Mouse (Mus musculus) heart, embryonic 15.5 days (tissue): ENCODE results near the gene Tmem178b. TPM values are rescaled to one million over a fixed set of nuclear protein-coding genes. Genes with fewer than 3 reads are reported as not detected.

Source experiments
- ATAC-seq: fragments of 200-750 bp; cut with Nextera tagmentation; replicated peaks from 2 replicates; pipeline ENCODE4 v1.8.0; 2017; ENCODE audit warnings: low read depth, moderate TSS enrichment; ENCODE audit not compliant: insufficient number of reproducible peaks, insufficient read depth, low FRiP score
- H3K27ac ChIP-seq: fragments of 300-500 bp; sonication (generic); 2 replicates; pipeline ENCODE4 v1.5.1; 2015; ENCODE audit warnings: mild to moderate bottlenecking, inconsistent platforms
- H3K27me3 ChIP-seq: fragments of 300-500 bp; sonication (generic); 2 replicates; pipeline ENCODE4 v1.6.1; 2015; ENCODE audit warnings: inconsistent platforms
- H3K36me3 ChIP-seq: fragments of 300-500 bp; sonication (generic); 2 replicates; pipeline ENCODE4 v1.6.1; 2015; ENCODE audit warnings: mild to moderate bottlenecking, inconsistent platforms
- H3K4me1 ChIP-seq: fragments of 300-500 bp; sonication (generic); replicated peaks from 2 replicates; pipeline ENCODE4 v1.6.1; 2015; ENCODE audit warnings: inconsistent platforms
- H3K4me2 ChIP-seq: fragments of 300-500 bp; sonication (generic); 2 replicates; pipeline ENCODE4 v1.6.1; 2015; ENCODE audit warnings: inconsistent platforms, mild to moderate bottlenecking, moderate library complexity
- H3K4me3 ChIP-seq: fragments of 300-500 bp; sonication (generic); 2 replicates; pipeline ENCODE4 v1.5.1; 2015; ENCODE audit warnings: mild to moderate bottlenecking, inconsistent platforms
- H3K9ac ChIP-seq: fragments of 300-500 bp; sonication (generic); 2 replicates; pipeline ENCODE4 v1.6.1; 2015; ENCODE audit warnings: mild to moderate bottlenecking, inconsistent platforms
- H3K9me3 ChIP-seq: fragments of 300-500 bp; sonication (generic); replicated peaks from 2 replicates; pipeline ENCODE4 v1.6.1; 2016; ENCODE audit warnings: inconsistent platforms
- WGBS: fragments of 180-500 bp; shearing (Covaris S2); methylation state at CpG from one replicate; pipeline ENCODE4 v1.1.7; 2015; ENCODE audit warnings: mixed read lengths; 5-methylcytosine and 5-hydroxymethylcytosine counted together
- polyA plus RNA-seq: library from polyadenylated mRNA; unstranded; fragments of >200 nt; fragmentation: Nextera tagmentation; extraction: Ambion mirVana; gene quantifications from 2 replicates; pipeline ENCODE4 v1.2.1, GENCODE M21; 2015

Tmem178b gene
- polyA plus RNA-seq, 1 experiment from 2014 or later, result 0.01 TPM

GRCm38 (mm10) chr6:40063899-40064298 is 190.8 kb downstream of the Tmem178b start:
- H3K9ac ChIP-seq, result no peak overlapping the region
- H3K4me2 ChIP-seq, result no peak overlapping the region

GRCm38 (mm10) chr6:40064342-40064741 is 191.3 kb downstream of the Tmem178b start:
- 44% methylated on average over 2 of the region's 2 CpGs for WGBS
- no peaks in the 10 kb centered on the region for H3K27me3 ChIP-seq
- H3K4me1 ChIP-seq, result no peaks in the 10 kb centered on the region
- no peak overlapping the region for H3K4me2 ChIP-seq
- H3K4me3 ChIP-seq, result no peak overlapping the region
- no peak overlapping the region for H3K27ac ChIP-seq
- no peaks in the 10 kb centered on the region for H3K36me3 ChIP-seq
- H3K9me3 ChIP-seq, result no peaks in the 10 kb centered on the region
- ATAC-seq, result no peak
- H3K9ac ChIP-seq, result no peak overlapping the region

More at GRCm38 (mm10) chr6:40063899-40064298, 190.8 kb downstream of the Tmem178b start:
- 65% methylated on average over 1 of the region's 1 CpGs for WGBS
- no peaks in the 10 kb centered on the region for H3K4me1 ChIP-seq
- no peak overlapping the region for H3K27ac ChIP-seq
- no peaks in the 10 kb centered on the region for H3K9me3 ChIP-seq
- H3K4me3 ChIP-seq, result no peak overlapping the region
- no peaks in the 10 kb centered on the region for H3K36me3 ChIP-seq
- no peaks in the 10 kb centered on the region for H3K27me3 ChIP-seq
- no peak for ATAC-seq

- H3K36me3 ChIP-seq, result no peaks in the 10 kb centered on the region
- no peak for ATAC-seq
- no peak overlapping the region for H3K4me3 ChIP-seq
- 68% methylated on average over 6 of the region's 6 CpGs for WGBS
- H3K4me2 ChIP-seq, result no peak overlapping the region
- H3K9me3 ChIP-seq, result no peaks in the 10 kb centered on the region
- H3K9ac ChIP-seq, result no peak overlapping the region
- no peak overlapping the region for H3K27ac ChIP-seq
- no peaks in the 10 kb centered on the region for H3K4me1 ChIP-seq
- H3K27me3 ChIP-seq, result no peaks in the 10 kb centered on the region
Observed at GRCm38 (mm10) chr6:40068467-40068866, 195.4 kb downstream of the Tmem178b start.

- no peaks in the 10 kb centered on the region for H3K4me1 ChIP-seq
- H3K4me3 ChIP-seq, result no peak overlapping the region
- no peaks in the 10 kb centered on the region for H3K27me3 ChIP-seq
- WGBS, result 51% methylated on average over 3 of the region's 3 CpGs
- no peaks in the 10 kb centered on the region for H3K9me3 ChIP-seq
- no peak for ATAC-seq
- no peak overlapping the region for H3K27ac ChIP-seq
- H3K36me3 ChIP-seq, result no peaks in the 10 kb centered on the region
- no peak overlapping the region for H3K4me2 ChIP-seq
- no peak overlapping the region for H3K9ac ChIP-seq
Observed at GRCm38 (mm10) chr6:40071007-40071406, 197.9 kb downstream of the Tmem178b start.

DNA sequence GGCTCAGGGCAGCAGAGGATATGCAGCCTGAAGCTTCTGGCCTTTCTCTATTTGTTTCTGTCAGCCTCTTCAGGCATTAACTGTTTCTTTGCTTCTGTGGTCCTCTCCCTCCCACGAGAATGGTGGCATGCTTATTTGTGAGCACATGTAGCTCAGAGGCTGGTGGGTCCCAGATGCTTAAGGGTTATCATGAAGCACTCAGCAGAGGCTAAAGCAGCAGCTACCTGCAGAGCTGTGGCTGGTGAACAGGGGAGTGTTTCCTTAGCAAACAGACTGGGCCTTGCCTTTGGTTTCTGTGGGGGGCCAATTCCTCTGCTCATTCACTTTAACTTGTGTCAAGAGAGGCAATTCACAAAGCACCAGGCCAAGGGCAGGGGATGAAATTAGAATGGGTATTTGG is 203.0 kb downstream of the Tmem178b start:
- Histone ChIP-seq H3K27me3 (no peaks in the 10 kb centered on the region), H3K4me2 (no peak overlapping the region), H3K36me3 (no peaks in the 10 kb centered on the region), H3K27ac (no peak overlapping the region), H3K4me3 (no peak overlapping the region), H3K9me3 (no peaks in the 10 kb centered on the region), H3K9ac (no peak overlapping the region), H3K4me1 (no peaks in the 10 kb centered on the region)
- no peak for ATAC-seq
- WGBS, result 8% methylated on average over 1 of the region's 1 CpGs

DNA sequence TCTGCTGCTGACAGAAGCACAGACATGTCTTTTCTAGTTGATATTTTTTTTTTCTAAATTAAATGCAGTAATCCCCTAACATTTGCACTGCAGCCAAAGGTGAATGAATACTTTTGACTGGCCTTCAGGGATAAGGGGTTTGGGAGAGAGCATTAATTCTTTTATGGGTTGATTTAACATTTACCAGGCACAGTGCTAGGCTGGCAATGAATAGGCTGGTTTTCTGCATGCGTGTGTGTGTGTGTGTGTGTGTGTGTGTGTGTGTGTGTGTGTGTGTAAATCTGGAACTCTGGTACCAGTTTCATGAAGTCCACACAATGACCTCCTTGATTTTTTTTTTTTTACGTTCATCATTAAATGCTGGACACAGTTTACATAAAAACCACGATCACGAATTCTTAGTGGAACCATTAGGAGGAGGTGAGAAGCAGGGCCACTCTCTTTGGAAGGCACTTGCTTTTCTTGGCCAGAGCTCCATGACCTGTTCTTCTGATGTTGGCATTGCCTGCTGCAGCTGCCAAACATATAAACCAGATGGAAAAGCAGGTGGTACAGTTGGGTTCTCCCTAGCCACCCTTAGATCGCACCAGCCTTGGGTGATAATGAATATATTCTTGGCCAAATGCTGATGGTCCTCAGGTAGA is 203.7 kb downstream of the Tmem178b start:
- H3K4me1 ChIP-seq, result no peaks in the 10 kb centered on the region
- WGBS, result 79% methylated on average over 5 of the region's 5 CpGs
- no peak overlapping the region for H3K9ac ChIP-seq
- H3K9me3 ChIP-seq, result no peaks in the 10 kb centered on the region
- no peak for ATAC-seq
- H3K4me2 ChIP-seq, result no peak overlapping the region
- no peaks in the 10 kb centered on the region for H3K36me3 ChIP-seq
- no peak overlapping the region for H3K27ac ChIP-seq
- no peak overlapping the region for H3K4me3 ChIP-seq
- H3K27me3 ChIP-seq, result no peaks in the 10 kb centered on the region

DNA sequence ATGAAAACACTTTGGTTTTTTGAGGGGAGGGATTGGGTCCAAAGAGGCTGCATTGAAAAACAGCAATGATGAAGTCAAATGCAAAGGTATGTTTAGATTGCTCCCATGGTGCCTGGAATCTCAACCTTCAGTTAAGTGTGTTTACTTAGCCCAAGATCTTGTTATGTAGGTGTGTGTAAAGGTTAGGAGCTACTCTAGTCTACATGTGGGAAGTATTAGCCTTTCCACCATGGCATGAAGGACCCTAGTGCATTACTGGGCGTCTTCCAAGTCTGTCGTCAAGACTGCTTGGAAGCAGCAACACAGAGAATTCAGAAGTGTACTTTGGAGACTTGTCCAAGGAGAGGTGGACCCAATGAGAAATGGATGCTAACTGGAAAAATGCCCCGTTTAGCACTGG is 205.3 kb downstream of the Tmem178b start:
- H3K4me1 ChIP-seq, result no peaks in the 10 kb centered on the region
- 71% methylated on average over 3 of the region's 3 CpGs for WGBS
- no peaks in the 10 kb centered on the region for H3K9me3 ChIP-seq
- no peaks in the 10 kb centered on the region for H3K36me3 ChIP-seq
- H3K9ac ChIP-seq, result no peak overlapping the region
- H3K4me3 ChIP-seq, result no peak overlapping the region
- no peak for ATAC-seq
- H3K27me3 ChIP-seq, result no peaks in the 10 kb centered on the region
- no peak overlapping the region for H3K4me2 ChIP-seq
- H3K27ac ChIP-seq, result no peak overlapping the region

DNA sequence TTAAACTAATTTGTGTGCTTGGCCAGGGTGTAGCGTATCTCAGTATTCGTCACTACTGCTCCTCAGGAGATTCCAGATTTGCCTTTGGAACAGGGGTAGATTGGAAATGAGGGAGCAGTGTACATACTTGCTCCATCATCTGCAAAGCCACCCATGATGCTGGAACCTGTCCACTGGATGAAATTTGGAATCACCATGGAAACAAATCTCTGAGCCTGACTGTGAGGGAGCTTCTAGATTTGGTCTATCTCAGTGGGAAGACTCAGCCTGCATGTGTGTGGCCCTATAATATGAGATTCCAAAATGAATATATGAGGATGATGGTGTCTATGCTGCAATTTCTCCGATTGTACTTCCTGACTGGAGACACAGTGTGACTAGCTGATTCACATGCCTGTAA is 210.7 kb downstream of the Tmem178b start:
- no peak for ATAC-seq
- no peaks in the 10 kb centered on the region for H3K4me1 ChIP-seq
- H3K4me2 ChIP-seq, result no peak overlapping the region
- no peaks in the 10 kb centered on the region for H3K9me3 ChIP-seq
- 79% methylated on average over 3 of the region's 3 CpGs for WGBS
- H3K27ac ChIP-seq, result no peak overlapping the region
- no peaks in the 10 kb centered on the region for H3K36me3 ChIP-seq
- H3K9ac ChIP-seq, result no peak overlapping the region
- no peak overlapping the region for H3K4me3 ChIP-seq
- H3K27me3 ChIP-seq, result no peaks in the 10 kb centered on the region

DNA sequence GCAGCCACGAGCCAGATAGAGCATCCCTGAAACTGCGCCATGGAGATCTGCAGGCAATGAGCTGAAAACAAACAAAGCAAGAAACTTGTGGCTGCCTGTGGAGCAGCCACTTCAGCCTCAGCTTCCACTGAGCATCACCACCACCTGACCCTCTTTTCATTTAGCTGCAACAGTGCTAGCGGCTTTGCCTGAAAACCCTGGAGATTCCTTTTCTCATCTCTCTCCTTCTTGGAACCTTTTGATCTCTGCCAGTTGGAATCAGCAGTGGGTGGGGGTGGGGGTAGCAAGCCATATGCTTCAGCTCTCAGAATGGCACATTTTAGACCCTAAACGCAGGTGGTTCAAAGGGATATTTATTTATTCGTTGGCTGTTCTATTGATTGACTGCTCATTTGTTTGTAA is 218.2 kb downstream of the Tmem178b start:
- no peak overlapping the region for H3K27ac ChIP-seq
- no peak overlapping the region for H3K4me2 ChIP-seq
- H3K27me3 ChIP-seq, result no peaks in the 10 kb centered on the region
- H3K4me1 ChIP-seq, result no peaks in the 10 kb centered on the region
- no peak overlapping the region for H3K9ac ChIP-seq
- no peak for ATAC-seq
- WGBS, result 34% methylated on average over 5 of the region's 5 CpGs
- H3K4me3 ChIP-seq, result no peak overlapping the region
- no peaks in the 10 kb centered on the region for H3K36me3 ChIP-seq
- H3K9me3 ChIP-seq, result no peaks in the 10 kb centered on the region

GRCm38 (mm10) chr6:40098498-40098897 is 225.4 kb downstream of the Tmem178b start:
- H3K4me1 ChIP-seq, result no peaks in the 10 kb centered on the region
- 64% methylated on average over 2 of the region's 2 CpGs for WGBS
- no peak overlapping the region for H3K9ac ChIP-seq
- no peak overlapping the region for H3K4me2 ChIP-seq
- no peak overlapping the region for H3K27ac ChIP-seq
- no peak overlapping the region for H3K4me3 ChIP-seq
- H3K27me3 ChIP-seq, result no peaks in the 10 kb centered on the region
- ATAC-seq, result no peak
- H3K36me3 ChIP-seq, result no peaks in the 10 kb centered on the region
- no peaks in the 10 kb centered on the region for H3K9me3 ChIP-seq

GRCm38 (mm10) chr6:40101785-40102184 is 228.7 kb downstream of the Tmem178b start:
- H3K27me3 ChIP-seq, result no peaks in the 10 kb centered on the region
- H3K27ac ChIP-seq, result no peak overlapping the region
- no peak overlapping the region for H3K4me3 ChIP-seq
- no peaks in the 10 kb centered on the region for H3K9me3 ChIP-seq
- no peak for ATAC-seq
- no peak overlapping the region for H3K9ac ChIP-seq
- no peaks in the 10 kb centered on the region for H3K36me3 ChIP-seq
- no peak overlapping the region for H3K4me2 ChIP-seq
- no peaks in the 10 kb centered on the region for H3K4me1 ChIP-seq
- WGBS, result 79% methylated on average over 4 of the region's 4 CpGs

GRCm38 (mm10) chr6:40102863-40103262 is 229.8 kb downstream of the Tmem178b start:
- H3K9me3 ChIP-seq, result no peaks in the 10 kb centered on the region
- no peak overlapping the region for H3K9ac ChIP-seq
- no peak for ATAC-seq
- no peaks in the 10 kb centered on the region for H3K4me1 ChIP-seq
- no peak overlapping the region for H3K4me3 ChIP-seq
- no peaks in the 10 kb centered on the region for H3K27me3 ChIP-seq
- no peak overlapping the region for H3K4me2 ChIP-seq
- H3K36me3 ChIP-seq, result no peaks in the 10 kb centered on the region
- 65% methylated on average over 4 of the region's 4 CpGs for WGBS
- H3K27ac ChIP-seq, result no peak overlapping the region
